ENCODE assay signal across 9 mouse cellular contexts in the genomic region with DNA sequence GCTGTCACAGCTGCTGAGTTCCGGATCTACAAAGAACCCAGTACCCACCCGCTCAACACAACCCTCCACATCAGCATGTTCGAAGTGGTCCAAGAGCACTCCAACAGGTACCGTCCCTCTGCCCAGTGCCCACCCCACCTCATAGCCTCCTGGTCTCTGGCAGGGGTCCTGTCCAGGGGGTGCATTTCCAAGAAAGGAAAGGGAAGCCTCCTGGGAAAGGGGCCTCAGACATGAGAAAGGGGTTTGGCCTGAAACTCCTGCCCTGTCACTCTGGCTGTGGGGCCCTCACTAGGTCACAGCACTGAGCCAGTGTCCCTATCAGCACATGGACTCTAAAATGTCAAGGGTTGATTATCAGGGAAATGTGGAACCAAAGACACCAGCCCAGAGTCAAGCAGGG. TPM values are rescaled to one million over a fixed set of nuclear protein-coding genes. Genes with fewer than 3 reads are reported as not detected.
DNase-seq lines count a peak whose midpoint lies in the region; TF ChIP-seq lines count a peak whose summit lies in the region.
"Not testable (repeated sequence)": the region's sequence is repeated elsewhere in the genome, so short reads cannot be mapped to it uniquely, and the experiment has no call there.
"Had no signal": no experiment of that assay in that cellular context is flagged by ENCODE, and none has a peak within 500 bp of the region (broad histone marks: within the 10 kb centered on the region; RNA-seq: fewer than 3 reads in every experiment).

No protein-coding gene starts in this region.

- H3K4me1 ChIP-seq in heart, embryonic 10.5 days; testis, adult 2 months (ENCODE audit: control insufficient read depth, insufficient read depth, low read length): not testable (repeated sequence)

- not testable (repeated sequence) for H3K9me3 ChIP-seq in heart, embryonic 10.5 days

- H3K27ac ChIP-seq in heart, embryonic 10.5 days; testis, adult 2 months (ENCODE audit: control insufficient read depth, insufficient read depth, low read depth, low read length): not testable (repeated sequence)

- H3K4me3 ChIP-seq in heart, embryonic 10.5 days: not testable (repeated sequence)
- H3K4me3 ChIP-seq in testis, adult 2 months (ENCODE audit: control insufficient read depth, low read depth, low read length): peak overlapping the region; percentile 45

- peak; percentile 83 for DNase-seq in heart, adult 11 months
- peak; percentile 56 for DNase-seq in heart, embryonic 10.5 days (ENCODE audit: low spot score)

- TF ChIP-seq POLR2A in testis, adult 2 months (IDR thresholded peaks at IDR 0.05; ENCODE audit: control insufficient read depth, low read depth, low read length): not testable (repeated sequence)

- not testable (repeated sequence) for TF ChIP-seq CTCF in testis, adult 2 months (IDR thresholded peaks at IDR 0.05; ENCODE audit: control insufficient read depth, insufficient read depth, insufficient replicate concordance, low read depth, low read length)

- H3K36me3 ChIP-seq in heart, embryonic 10.5 days; testis, adult 2 months (ENCODE audit: control insufficient read depth, insufficient read depth, low read length): not testable (repeated sequence)

- H3K27me3 ChIP-seq in heart, embryonic 10.5 days (ENCODE audit: insufficient read depth, poor library complexity, severe bottlenecking): peaks cover 41% of the 10 kb centered on the region
- not testable (repeated sequence) for H3K27me3 ChIP-seq in testis, adult 2 months (ENCODE audit: control insufficient read depth, insufficient read depth, low read length)

- WGBS in heart, embryonic 10.5 days: 69% methylated on average over 4 of the region's 4 CpGs

RNA-seq across cellular contexts. Expression of gene Oxct2b, which starts 1.4 kb away (rescaled TPM):
- 0.11 TPM in 1 of 2 replicates, not detected in the other for polyA plus RNA-seq in heart, embryonic 10.5 days (2016; fragmentation: Nextera tagmentation; extraction: Ambion mirVana)
- polyA plus RNA-seq in testis, adult 2 months (2012; rRNA removed): 237 and 290 TPM in 2 replicates
- polyA plus RNA-seq: activated CD4-positive, CD25-positive, alpha-beta regulatory T cell, adult 4 months; adrenal gland, adult 2 months; C2C12; CD4-positive, CD25-positive, alpha-beta regulatory T cell, adult 4 months; Patski had no signal

RNA-seq across cellular contexts. Expression of gene Bmp8b, which starts 9.7 kb away (rescaled TPM):
- 0.18 and 0.84 TPM in 2 replicates for polyA plus RNA-seq in heart, embryonic 10.5 days (2016; fragmentation: Nextera tagmentation; extraction: Ambion mirVana)
- polyA plus RNA-seq in testis, adult 2 months (2012; rRNA removed): 2.8 TPM in 2 replicates
- polyA plus RNA-seq: C2C12, G1E had no signal

RNA-seq across cellular contexts. Expression of gene Ppie, which starts 25.1 kb away (rescaled TPM):
- polyA plus RNA-seq in heart, embryonic 10.5 days (2016; fragmentation: Nextera tagmentation; extraction: Ambion mirVana): 72.4 and 100 TPM in 2 replicates
- 16.7 and 18.0 TPM in 2 replicates for polyA plus RNA-seq in testis, adult 2 months (2012; rRNA removed)

Comparison
In these comparisons a context has a peak if more than half of its experiments do, and no peak if none do; other contexts are left out.
1. RNA of gene Oxct2b, which starts 1.4 kb away (polyA plus RNA-seq): 237 to 290 TPM in testis, adult 2 months; 0.11 TPM in heart, embryonic 10.5 days; every median in the first group is over 100 times any median in the second.